Mouse (Mus musculus) gastrocnemius, adult 2 months (tissue): ENCODE measurements around the gene Ada. TPM values are rescaled to one million over a fixed set of nuclear protein-coding genes. Genes with fewer than 3 reads are reported as not detected.

Experiments used
- DNase-seq: peaks from one replicate; pipeline ENCODE4 v3.0.0; 2022
- H3K27ac ChIP-seq: fragments of 200-600 bp; 2 replicates; pipeline ENCODE4 v1.8.1; 2022; ENCODE audit warnings: mild to moderate bottlenecking
- H3K4me3 ChIP-seq: fragments of 200-600 bp; 2 replicates; pipeline ENCODE4 v1.8.1; 2022; ENCODE audit warnings: mild to moderate bottlenecking, moderate library complexity
- CTCF ChIP-seq: fragments of 200-600 bp; IDR thresholded peaks from 2 replicates; pipeline ENCODE4 v1.8.1; 2022; ENCODE audit warnings: antibody characterized with exemption, mild to moderate bottlenecking, moderate library complexity
- intact Hi-C: fragments of 180-260 bp; cut with DNase I; formaldehyde crosslinking; loops from one replicate; pipeline ENCODE4 v1.15.1; 2025
- total RNA-seq, 2 experiments: library from RNA; stranded (reverse); gene quantifications; 2 replicates each; pipeline ENCODE4 v1.2.3; 2021

Gene Ada
- total RNA-seq, 2 experiments from 2014 or later: 0.38 to 0.39 TPM

DNA sequence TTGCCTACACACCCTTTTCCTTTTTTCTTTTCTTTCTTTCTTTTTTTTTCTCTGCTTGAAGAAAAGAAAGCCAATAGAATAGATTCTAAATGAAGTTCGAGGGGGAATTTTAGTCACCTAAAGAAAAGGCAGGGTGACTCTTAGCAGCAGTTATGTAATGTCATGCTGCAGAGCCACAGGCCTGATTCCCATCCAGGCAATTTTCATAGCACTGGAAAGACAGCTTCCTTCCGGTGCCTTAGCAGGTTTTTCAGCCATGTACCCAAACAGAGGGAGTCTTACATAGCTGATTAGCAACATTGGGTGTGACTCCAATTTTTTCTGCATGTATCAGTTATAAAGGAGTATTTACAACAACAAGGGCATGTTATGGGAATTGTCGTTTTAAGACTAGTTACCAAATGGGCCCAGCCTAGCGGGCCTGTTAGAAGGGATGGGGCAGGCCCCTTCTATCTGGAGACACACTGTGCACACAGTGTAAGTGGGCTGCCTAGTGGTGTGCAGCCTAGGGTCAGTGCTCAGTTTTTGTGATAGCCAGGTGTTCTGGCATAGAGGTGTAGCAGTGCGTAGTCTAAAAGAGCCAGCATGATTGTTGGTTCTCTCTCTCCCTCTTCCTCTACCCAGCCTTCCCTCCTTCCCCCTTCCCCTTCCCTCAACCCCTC is 46.3 kb downstream of the Ada start:
- H3K4me3 ChIP-seq: no peak overlapping the region
- intact Hi-C loops: no loop called here
- TF ChIP-seq CTCF: no peak
- no peak for DNase-seq
- H3K27ac ChIP-seq: peak overlapping the region; percentile 65

DNA sequence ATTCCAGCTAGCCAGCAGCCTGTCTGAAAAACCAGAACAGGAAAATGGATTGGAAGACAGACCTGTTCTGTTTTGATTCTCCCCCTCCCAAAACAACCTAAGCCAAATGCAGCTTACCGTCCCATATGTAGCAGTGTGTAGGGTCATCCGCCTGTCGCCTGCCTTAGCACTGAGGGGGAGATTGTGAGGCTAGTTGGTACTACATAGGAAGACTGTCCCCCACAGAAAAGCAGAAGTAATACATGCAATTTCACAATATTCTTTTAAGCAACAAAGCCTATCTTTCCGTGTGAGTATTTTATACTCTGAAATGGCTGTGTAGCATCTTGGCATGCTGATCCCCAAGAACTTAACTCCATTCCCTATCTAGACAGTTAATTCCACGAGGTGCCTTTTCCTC is 47.1 kb downstream of the Ada start:
- DNase-seq: no peak
- peak overlapping the region; percentile 65 for H3K27ac ChIP-seq
- H3K4me3 ChIP-seq: no peak overlapping the region
- intact Hi-C loops: no loop called here
- no peak for TF ChIP-seq CTCF

DNA sequence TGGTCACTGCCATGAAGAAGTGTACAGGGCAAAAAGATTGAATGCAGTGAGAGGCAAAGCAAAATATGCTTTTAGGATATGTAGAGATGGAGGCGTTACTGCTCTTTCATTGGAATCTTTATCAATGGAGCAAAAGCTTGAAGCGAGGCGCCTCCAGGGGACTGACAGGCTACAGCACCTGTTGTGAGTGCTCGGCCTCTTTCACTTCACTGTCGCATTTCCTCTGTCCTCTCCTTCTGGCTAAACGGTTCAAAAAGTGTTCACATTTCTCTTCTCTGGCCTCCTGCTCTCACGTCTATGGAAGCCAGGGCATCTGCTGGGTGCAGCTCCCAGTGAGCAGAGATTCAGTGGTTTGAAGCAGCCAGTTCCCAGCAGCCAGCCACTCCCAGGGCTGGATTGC is 47.6 kb downstream of the Ada start:
- Histone ChIP-seq H3K4me3 (no peak overlapping the region), H3K27ac (peak overlapping the region; percentile 65)
- no peak for DNase-seq
- intact Hi-C loops: no loop called here
- TF ChIP-seq CTCF: no peak

DNA sequence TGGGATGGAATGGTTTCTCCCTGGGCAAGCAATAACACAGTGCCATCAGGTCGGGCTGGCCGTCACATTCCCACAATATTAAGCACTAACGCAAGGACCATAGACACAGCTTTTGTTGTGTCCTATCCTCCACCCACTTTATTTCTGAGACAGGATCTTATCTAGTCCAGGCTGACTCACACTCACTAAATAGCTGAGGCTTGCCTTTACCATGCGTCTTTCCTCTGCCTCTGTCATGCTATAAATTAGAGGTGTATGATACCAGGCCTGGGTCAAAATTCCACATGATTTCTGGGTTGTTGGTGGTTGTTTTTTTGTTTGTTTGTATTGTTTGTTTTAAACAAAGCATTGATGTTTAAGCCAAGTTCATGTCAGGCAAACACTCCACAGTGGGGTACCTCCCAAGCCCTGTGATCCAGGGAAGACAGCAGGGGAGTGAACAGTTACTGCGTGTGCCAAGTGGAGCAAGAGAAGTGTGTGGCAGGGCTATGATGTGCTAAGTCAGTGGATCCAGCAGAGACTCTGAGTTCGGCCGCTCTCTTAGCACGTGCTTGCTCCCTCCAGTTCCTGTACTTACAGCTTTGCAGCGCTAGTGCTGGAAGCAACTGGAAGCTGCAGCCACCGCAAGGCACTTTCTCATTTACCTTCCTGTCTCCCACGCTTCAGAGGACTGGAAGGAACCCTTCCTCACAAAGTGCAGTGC is 50.8 kb downstream of the Ada start:
- intact Hi-C loops: no loop called here
- peak overlapping the region; percentile 81; the same call in 1 of the 2 replicates for H3K27ac ChIP-seq
- TF ChIP-seq CTCF: no peak
- no peak overlapping the region for H3K4me3 ChIP-seq
- no peak for DNase-seq

DNA sequence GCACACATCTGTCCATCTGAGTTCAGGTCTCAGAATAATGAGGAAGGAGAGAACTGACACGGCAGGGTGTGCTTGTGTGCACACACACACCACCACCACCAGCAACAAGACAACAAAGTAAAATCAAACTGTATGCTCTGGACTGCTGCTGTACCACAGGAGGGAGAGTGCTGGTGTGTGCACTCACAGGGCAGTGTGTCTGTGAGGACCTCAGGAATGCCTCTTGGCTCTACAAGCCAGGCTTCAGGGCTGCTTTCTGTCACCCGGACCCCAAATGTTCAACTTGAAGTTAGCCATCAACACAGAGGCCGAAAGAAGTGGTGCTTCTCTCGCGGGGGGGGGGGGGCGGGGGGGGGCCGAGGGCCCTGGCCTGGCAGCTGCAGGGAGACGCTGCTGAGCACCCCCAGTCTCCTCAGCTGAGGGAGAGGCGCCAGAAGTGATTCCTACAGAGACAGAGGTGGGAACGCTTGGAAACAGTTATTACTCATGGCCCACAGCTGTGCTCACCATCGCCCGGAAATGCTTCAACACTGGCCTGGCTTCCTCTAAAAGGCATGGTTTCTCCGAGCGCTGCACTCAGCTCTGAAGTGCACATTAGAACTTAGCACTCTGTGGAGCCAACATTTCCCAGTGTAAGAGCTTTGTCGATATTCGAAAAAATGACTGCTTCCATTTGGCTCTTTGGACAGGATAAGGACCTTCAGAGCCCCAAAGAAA is 52.1 kb downstream of the Ada start:
- peak overlapping the region; percentile 23 for H3K4me3 ChIP-seq
- peak; percentile 58 for DNase-seq
- H3K27ac ChIP-seq: peak overlapping the region; percentile 81
- no peak for TF ChIP-seq CTCF
- intact Hi-C loops: loop anchor here (2.0 kb wide), 1 partner anchor 13 kb away; no protein-coding TSS in a partner anchor

DNA sequence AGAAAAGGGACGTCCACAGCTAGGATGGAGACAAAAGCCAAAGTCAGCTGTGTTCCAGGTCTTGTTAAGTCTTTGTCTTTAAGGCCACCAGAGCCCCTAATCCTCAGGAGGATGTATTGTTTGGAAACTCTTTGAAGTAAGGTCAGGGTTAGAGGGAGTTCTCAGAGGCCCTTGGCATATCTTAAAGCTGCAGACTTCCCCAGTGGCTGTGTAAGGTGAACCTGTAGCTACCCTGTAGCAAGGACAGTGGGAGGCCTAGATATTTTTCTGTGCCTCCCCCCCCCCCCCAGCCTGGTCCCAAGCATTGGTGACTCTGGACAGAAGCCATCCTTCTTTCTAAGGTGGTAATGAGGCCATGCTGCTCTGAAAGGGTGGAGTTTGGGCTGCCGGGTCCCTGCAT is 53.3 kb downstream of the Ada start:
- no peak for TF ChIP-seq CTCF
- Histone ChIP-seq H3K4me3 (peak overlapping the region; percentile 19; the same call in 1 of the 2 replicates), H3K27ac (peak overlapping the region; percentile 81)
- intact Hi-C loops: loop anchor here (2.0 kb wide), 1 partner anchor 14 kb away; no protein-coding TSS in a partner anchor
- DNase-seq: no peak

DNA sequence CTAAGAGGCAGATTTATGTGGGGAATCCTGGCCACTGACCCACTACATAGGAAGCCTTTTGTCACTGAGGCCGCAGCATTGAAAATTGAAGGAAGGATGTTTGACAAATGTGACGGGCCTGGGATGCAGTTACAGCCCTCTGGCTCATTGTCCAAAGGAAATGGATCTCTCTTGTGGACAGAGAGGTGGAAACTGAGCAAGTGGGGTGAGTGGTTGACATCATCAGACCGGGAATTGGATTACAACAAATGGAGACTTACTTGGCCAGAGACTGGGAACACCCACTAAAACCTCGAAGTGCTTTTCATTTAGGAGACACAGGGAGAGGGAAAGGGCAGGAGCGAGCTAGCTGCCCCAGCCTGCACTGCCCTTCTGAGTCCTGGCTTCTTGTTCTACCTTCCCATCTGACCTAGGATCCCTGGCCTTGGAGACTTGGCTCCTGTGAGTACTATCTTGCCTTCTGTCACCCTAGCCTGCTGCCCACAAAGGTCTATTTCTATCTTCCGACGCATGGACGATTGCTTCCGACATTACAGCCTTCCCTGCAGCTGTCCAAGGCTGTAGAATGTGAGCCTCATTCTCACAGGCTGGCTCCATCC is 56.2 kb downstream of the Ada start:
- intact Hi-C loops: no loop called here
- peak overlapping the region; percentile 88 for H3K27ac ChIP-seq
- peak; percentile 60 for DNase-seq
- TF ChIP-seq CTCF: no peak
- peak overlapping the region; percentile 53 for H3K4me3 ChIP-seq

DNA sequence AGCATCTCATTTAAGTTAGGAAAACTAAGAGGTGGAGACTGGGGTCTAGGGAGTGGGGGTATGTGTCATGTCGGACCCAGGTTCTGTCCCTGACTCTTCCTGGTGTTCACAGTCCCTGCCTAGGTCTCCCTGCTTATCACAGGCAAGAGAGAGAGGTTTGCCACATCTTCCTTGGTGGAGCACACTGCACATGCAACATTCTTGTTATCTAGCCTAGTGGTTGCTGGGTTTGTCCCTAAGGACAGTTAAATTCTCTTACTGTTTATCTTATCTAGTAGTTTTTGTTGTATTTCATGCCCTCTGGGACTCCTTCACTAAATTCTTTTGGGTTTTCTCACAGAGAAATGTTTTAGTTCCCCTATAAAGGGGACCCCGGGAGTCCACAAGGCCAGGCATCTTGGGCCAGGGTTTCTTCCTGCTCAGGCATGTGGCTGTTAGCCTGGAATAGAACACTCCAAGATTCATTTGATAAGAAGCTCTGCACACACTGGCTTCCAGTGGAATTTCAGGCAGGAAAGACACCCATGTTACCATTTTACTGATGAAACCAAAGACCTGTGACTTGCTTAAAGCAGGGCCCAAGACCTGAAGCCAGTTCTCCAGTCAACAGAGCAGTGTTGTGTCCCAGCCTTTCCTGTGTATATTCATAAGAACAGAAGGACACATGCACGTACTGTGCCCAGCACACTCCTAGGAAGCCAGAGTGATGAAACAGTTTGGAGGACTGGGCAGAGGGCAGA is 57.0 kb downstream of the Ada start:
- no peak for DNase-seq
- Histone ChIP-seq H3K4me3 (peak overlapping the region; percentile 53), H3K27ac (peak overlapping the region; percentile 88)
- no peak for TF ChIP-seq CTCF
- intact Hi-C loops: no loop called here

DNA sequence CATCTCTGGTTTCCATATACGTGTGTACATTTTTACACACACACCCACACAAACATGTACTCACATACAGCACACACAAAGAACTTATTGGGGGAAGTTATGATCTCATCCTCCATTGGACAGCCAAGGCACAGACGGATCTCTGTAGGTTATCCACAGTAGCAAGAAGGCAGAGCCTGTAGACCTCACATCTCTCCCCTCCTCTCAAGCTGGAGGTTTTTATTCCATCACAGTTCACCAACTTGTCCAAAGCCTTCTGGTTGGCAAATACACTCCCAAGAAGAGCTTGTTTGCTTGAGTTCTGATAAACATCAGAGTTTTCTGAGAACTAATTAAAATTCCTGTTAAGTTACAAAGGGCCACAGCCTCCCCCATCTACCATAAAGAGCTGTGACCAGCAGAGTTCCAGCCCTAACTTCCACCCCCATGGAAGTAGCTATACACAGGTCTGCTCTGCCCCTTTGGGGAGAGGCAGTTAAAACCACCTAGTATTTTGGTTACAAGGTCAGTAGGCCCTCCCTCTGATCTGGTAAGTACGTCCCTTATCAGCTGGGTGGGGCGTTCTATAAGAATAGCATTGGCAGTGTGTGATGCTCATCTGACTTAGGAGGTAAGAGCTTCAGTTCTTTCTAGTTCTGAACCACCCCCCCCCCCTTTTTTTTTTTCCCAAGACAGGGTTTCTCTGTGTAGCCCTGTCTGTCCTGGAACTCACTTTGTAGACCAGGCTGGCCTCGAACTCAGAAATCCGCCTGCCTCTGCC is 58.0 kb downstream of the Ada start:
- no peak overlapping the region for H3K4me3 ChIP-seq
- peak overlapping the region; percentile 88 for H3K27ac ChIP-seq
- no peak for DNase-seq
- TF ChIP-seq CTCF: no peak
- intact Hi-C loops: no loop called here

DNA sequence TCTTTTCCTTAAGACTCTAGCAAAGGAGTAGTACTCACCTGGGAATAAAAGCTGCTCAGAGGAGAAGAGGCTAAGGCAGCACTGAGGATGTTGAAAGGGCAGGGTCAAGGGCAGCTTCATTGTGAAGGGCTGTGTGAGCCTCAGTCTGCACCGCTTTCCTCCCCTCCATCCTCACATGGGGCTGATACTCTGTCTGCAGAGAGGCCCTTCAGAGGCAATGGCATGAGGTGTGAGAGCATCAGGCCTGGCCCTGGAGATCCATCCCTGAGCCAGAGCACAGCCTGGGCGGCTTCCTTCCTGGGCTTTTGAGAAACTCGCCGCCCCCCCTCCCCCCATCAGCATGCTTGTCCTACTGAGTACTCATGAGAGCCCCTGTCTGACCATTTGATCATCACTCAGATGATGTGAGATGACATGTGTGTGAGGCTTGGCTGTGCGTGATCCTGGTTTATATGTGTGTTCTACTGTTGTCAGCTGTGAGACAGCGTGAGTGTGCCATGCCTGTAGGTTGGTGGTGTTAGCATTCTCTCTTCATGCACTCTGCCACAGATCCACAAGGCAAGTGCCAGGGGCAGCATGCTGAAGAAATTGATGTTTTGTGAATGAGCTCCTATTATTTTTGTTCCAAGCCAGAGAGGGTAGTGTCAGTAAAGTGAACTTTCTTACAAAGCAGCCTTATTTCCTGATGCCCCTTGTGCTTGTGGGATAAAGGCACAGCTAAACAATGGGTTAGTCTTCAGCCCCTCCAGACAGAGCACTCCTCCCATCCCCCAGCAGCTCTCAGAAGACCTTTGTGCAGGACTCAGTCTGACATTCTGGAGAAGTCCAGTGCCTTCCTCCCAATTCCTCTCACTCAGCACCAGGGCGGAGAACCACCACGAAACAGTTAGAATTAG is 59.4 kb downstream of the Ada start:
- Histone ChIP-seq H3K4me3 (no peak overlapping the region), H3K27ac (peak overlapping the region; percentile 3)
- intact Hi-C loops: no loop called here
- DNase-seq: no peak
- no peak for TF ChIP-seq CTCF
